Mouse (Mus musculus): ENCODE results near the gene Timd2.

GRCm38 (mm10) chr11:46733242-46733789 lies 26.5 kb upstream of the Timd2 start:
- no peak for TF ChIP-seq CTCF (IDR thresholded peaks at IDR 0.05; ENCODE audit: borderline replicate concordance, control insufficient read depth, extremely low read depth, insufficient read depth, low read length, poor library complexity)
- no peak for TF ChIP-seq POLR2A (IDR thresholded peaks at IDR 0.05; ENCODE audit: control insufficient read depth, extremely low read depth, insufficient read depth, low read length, poor library complexity)
